Mouse (Mus musculus) bone marrow, adult 2 months (tissue): ENCODE measurements around the gene Gmps. TPM values are rescaled to one million over a fixed set of nuclear protein-coding genes. Genes with fewer than 3 reads are reported as not detected.

Experiments used
- H3K27ac ChIP-seq: fragments of 200-500 bp; 2 replicates; pipeline ENCODE4 v1.5.1; 2012; ENCODE audit warnings: low read depth, mild to moderate bottlenecking, control low read depth, inconsistent platforms, low read length; ENCODE audit not compliant: control insufficient read depth, poor library complexity, insufficient read depth
- H3K4me1 ChIP-seq: fragments of 200-500 bp; 2 replicates; pipeline ENCODE4 v1.6.1; 2011; ENCODE audit warnings: low read length; ENCODE audit not compliant: control insufficient read depth, insufficient read depth
- H3K4me3 ChIP-seq: fragments of 200-500 bp; replicated peaks from 2 replicates; pipeline ENCODE3; 2011; ENCODE audit warnings: mild to moderate bottlenecking, low read depth, low read length, control low read depth; ENCODE audit not compliant: control insufficient read depth
- CTCF ChIP-seq: fragments of 200-500 bp; IDR thresholded peaks from 2 replicates; pipeline ENCODE4 v1.5.1; 2011; ENCODE audit warnings: low read length, control low read depth; ENCODE audit not compliant: control insufficient read depth, insufficient read depth
- POLR2A ChIP-seq: fragments of 200-500 bp; IDR thresholded peaks from 2 replicates; pipeline ENCODE4 v1.6.1; 2011; ENCODE audit warnings: low read depth, mild to moderate bottlenecking, control low read depth, low read length, borderline replicate concordance; ENCODE audit not compliant: control insufficient read depth
- WGBS: fragments of 180-500 bp; shearing (Covaris S2); methylation state at CpG from one replicate; pipeline ENCODE4 v1.1.7; 2018; 5-methylcytosine and 5-hydroxymethylcytosine counted together
- polyA plus RNA-seq: library from polyadenylated mRNA; stranded (reverse); fragments of >200 nt; gene quantifications from 2 replicates; pipeline ENCODE4 v1.2.4, GENCODE M21; 2011; ENCODE audit warnings: low replicate concordance; ENCODE audit not compliant: missing spikeins, insufficient read depth, insufficient read length

Gmps gene
- 7.5 and 7.9 TPM in 2 replicates for polyA plus RNA-seq

- Histone ChIP-seq H3K4me1 (peaks cover 2% of the 10 kb centered on the region; the same call in 1 of the 2 replicates), H3K4me3 (peak within 1 kb of the TSS; percentile 99), H3K27ac (peak within 1 kb of the TSS; percentile 83)
- TF ChIP-seq POLR2A (peak; percentile 86), CTCF (no peak)
- WGBS = under 1% methylated on average over 67 of the region's 67 CpGs
Measured at GRCm38 (mm10) chr3:63975955-63976908, at the start of gene Gmps. Gene Gmps (plus strand): TSS chr3:63976106.

GRCm38 (mm10) chr3:63928878-63929859 lies 46.7 kb upstream of the Gmps start, which contains the start of gene E130311K13Rik:
Gene E130311K13Rik (minus strand): TSS chr3:63929472.
- Histone ChIP-seq H3K27ac (peak within 1 kb of the TSS; percentile 53), H3K4me3 (peak within 1 kb of the TSS; percentile 71), H3K4me1 (no peaks in the 10 kb centered on the region)
- TF ChIP-seq CTCF = peak; percentile 68
- peak; percentile 59; the same call in 1 of the 2 replicates for TF ChIP-seq POLR2A
- WGBS = 5% methylated on average over 48 of the region's 48 CpGs

DNA sequence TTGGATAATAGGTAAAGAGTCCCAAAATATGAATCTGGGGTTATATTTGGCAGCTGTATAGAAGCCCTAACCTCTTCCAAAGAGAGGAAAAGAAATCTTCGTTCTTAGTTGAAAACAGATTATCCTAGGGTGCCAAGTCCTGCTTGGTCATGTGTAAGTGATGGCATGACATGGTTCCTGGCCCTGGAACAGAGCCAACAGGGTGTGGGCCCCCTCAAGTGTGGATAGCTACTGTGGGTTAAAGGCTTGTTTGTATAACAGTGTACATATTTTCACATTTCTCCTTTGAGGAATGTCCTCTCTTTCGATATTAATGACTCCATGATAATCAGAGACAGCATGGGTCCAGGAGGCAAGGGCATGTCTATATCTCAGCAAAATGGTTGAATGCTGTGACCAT lies 37.0 kb upstream of the Gmps start:
- H3K4me3 ChIP-seq = no peak overlapping the region
- TF ChIP-seq POLR2A (no peak), CTCF (no peak)
- WGBS = 90% methylated on average over 2 of the region's 2 CpGs
- H3K27ac ChIP-seq = no peak overlapping the region
- no peaks in the 10 kb centered on the region for H3K4me1 ChIP-seq

GRCm38 (mm10) chr3:63941204-63941850 lies 34.6 kb upstream of the Gmps start:
- Histone ChIP-seq H3K27ac (no peak overlapping the region), H3K4me1 (no peaks in the 10 kb centered on the region), H3K4me3 (no peak overlapping the region)
- WGBS = 64% methylated on average over 2 of the region's 2 CpGs
- no peak for TF ChIP-seq POLR2A
- TF ChIP-seq CTCF = no peak

DNA sequence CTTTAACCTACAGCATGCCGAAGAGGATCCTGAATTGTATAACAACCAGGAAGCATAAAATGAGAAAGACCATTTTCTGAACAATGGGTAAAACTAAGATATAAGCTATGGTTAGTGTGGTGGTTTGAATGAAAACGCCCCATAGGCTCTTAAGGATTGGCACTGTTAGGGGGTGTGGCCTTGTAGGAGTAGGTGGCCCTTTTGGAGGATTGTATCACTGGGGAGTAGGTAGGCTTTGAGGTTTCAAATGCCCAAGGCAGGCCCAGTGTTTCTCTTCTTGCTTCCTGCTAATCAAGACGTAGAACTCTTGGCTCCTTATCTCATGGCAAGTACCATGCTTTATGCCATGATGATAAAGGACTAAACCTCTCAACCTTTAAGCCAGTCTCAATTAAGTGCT lies 26.1 kb upstream of the Gmps start:
- no peaks in the 10 kb centered on the region for H3K4me1 ChIP-seq
- TF ChIP-seq POLR2A (no peak), CTCF (no peak)
- no peak overlapping the region for H3K4me3 ChIP-seq
- H3K27ac ChIP-seq = no peak overlapping the region
- WGBS = 71% methylated on average over 3 of the region's 3 CpGs

DNA sequence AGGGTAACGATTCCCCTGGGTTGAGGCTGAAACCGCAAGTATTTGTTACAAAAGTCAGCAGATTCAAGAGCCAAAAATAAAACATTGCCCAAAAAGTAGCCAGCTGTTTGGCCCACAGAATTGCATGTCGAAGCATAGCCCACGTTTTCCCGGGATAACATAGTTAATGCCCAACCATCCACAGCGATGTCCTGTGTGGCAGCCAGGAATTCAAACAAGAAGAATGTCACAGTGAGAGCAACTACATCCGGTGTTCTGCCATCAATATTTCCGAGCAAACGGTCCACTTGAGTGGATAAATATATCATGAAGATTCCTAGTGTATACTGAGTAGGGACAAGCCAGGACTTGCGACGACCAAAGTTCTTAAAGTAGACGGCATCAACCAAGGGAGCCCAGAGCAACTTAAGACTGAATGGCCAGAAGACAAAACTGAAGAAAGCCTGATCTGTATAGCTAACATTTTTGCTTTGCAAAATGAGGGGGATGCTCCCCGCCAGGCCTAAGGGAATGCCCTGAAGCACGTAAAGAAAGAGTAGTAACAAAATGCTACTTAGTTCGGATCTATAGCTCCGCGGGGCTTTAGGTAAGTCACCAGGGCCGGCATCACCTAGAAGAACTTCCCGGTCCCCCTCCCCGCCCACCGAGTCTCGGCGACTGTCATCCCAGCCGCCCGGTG lies 12.3 kb upstream of the Gmps start:
- Histone ChIP-seq H3K4me1 (no peaks in the 10 kb centered on the region; the same call in 1 of the 2 replicates), H3K27ac (peak overlapping the region; percentile 80), H3K4me3 (peak overlapping the region; percentile 94)
- WGBS = 2% methylated on average over 25 of the region's 25 CpGs
- TF ChIP-seq CTCF (no peak), POLR2A (no peak)
